Mouse (Mus musculus): ENCODE results near the gene Hbs1l. TPM values are rescaled to one million over a fixed set of nuclear protein-coding genes. Genes with fewer than 3 reads are reported as not detected.
A peak's percentile ranks its signal among the peaks of the same experiment; 100 is the strongest.

The Hbs1l gene
- total RNA-seq (2015; ENCODE audit: low replicate concordance): 42.3 and 66.0 TPM in 2 replicates
- total RNA-seq (2017; ENCODE audit: low replicate concordance): 69.5 and 91.7 TPM in 2 replicates

DNA sequence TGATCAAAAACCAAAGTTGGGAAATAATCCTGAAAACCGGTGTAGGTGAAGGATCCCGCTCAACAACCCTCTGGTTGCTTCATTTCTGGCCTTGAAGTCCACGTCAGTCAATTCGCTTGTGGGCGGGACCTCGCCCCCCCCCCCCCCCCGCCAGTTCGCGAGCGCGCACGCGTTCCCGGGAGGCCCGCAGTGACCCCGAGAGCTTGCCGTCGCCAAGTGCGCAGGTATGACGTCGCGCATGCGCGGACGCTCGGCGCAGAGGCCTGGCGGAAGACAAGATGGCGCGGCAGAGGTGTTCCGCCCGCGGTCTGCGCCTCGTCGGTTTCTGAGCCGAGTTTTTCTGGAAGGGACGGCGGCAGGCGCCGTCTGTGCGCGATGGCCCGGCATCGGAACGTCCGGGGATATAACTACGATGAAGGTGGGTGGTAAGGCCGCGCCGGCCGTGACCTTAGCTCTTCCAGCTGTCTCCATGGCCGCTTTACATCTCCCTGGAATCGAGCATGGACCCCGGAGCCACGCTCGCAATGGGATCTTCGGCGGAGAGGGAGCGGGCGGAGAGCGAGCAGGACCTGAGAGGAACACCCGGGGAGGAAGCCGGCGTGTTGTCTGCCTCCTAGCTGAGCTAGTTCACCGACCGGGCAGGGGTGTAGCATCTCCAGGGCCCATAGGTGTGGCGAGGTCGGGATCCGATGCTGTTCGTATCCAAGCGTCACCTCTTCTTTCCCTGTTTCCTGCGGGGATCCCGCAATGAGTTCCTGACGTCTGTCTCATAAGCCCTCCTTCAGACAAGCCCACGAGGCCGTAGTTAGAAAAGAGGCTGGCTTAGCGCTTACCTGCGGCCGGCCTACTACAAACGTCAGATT lies at the start of gene Hbs1l:
Gene Hbs1l, plus strand, starts transcription at position 221 of the 863 bp plus-strand sequence.
- ATAC-seq (replicated peaks; ENCODE audit: low FRiP score, poor library complexity, severe bottlenecking): peak; percentile 92

DNA sequence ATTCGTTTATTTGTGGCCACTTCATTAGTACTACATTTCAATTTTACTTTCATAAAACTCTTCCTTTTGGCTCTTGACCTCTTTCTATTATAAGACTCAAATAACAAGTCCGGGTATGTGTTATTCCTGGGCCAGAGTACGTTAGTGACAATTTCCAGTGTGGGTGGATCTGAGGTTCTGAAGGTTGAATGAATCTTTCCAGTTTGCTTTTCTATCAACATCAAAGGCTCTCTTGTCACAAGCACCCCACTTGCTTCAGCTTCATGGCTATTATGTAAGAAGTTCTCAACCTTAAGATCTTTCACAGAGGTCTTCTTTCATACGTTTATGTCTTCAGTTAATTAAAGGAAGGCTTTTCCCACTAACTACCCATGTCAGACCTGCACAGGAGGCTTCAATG lies 47.2 kb upstream of the Hbs1l start:
- no peak for ATAC-seq (replicated peaks; ENCODE audit: low FRiP score, poor library complexity, severe bottlenecking)

DNA sequence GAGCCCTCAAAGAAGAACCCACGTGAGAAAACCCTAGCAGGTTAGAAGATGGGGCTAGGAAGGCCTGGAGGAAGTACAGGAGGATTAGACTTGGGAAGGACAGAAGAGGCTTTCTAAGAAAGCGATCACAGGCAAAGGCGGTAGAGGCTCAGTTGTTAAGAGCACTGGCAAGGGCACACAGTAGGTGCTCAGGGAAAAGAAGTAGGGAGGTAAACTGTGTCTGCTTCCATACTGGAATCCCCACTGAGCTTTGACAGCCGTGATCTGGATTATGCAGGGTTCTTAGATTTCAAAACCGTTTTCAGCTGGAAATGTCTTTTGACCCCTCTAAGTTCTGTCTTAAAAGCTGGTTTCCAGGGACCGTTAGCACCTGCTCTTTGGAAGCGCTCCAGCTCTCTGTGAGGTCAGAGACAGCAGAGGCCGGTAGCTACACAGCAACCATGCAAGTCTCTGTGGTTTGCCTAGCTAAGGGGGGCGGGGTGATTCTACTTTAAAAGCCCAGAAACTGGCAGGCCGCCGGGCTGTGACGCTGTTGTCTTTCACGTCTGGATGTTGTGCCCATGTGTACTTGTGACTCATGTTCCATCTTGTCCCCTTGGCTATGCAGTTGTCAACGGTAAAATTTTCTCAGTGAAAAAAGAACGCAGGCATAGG lies 43.8 kb upstream of the Hbs1l start:
- ATAC-seq (replicated peaks; ENCODE audit: low FRiP score, poor library complexity, severe bottlenecking): peak; percentile 50; the same call in 1 of the 2 replicates

DNA sequence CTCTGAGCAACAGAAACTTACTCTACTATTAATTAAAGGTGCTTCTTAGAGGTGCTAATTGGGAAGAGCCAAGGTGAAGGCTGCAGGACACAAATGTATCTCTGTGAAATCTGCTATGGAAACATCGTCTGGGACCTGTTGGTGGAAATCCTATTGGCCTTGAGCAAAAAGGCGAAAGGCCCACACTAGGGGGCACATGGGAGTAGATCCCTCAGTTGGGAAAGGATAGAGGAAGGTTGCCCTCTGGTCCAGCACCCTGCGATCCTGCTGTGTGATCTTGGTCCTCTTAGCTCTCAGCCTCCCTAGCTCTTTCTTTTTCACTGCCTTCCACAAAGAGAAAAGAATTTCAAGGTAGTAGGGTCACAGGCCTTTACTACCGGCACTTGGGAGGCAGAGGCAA lies 43.0 kb upstream of the Hbs1l start:
- ATAC-seq (replicated peaks; ENCODE audit: low FRiP score, poor library complexity, severe bottlenecking): 0 out of 2 replicates have a peak, but pooled peaks have one; percentile 45

DNA sequence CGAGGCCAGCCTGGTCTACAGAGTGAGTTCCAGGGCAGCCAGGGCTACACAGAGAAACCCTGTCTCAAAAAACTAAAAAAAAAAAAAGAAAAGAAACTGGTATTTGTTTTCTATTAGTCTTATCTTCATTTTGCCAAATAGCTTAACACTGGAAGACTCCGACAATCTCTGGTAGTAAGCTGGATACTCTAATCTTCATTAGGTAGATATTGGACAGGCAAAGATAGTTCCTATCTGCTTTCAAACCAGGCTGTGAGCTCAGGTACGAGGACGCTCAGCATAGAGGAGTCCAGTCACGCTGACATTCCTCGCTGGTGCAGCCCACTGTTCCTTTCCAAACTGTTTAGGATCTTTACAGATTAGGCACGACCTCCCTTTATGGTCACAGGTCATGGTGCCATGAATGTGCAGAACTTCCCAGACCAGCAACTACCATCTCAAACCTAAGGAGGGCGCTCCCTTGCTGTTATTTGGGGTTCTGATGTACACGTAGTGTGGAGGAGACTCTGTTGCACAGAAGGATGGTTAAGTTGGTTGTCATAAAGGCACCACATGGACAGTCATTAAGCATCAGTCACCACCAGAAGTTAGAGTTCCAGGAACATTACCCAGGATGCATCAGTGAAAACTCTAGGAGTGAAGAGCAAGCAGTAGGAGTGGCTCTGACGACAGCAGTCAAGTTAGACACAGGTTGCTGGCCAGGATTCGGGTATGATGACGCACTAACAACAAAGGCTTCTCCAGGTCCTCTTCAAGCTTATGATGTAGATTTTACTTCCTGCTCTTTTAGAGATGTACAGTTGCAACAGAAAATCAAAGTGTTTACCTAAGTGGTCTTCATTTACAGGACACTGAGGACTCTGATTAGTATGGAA lies 41.3 kb upstream of the Hbs1l start:
- ATAC-seq (replicated peaks; ENCODE audit: low FRiP score, poor library complexity, severe bottlenecking): peak; percentile 62

DNA sequence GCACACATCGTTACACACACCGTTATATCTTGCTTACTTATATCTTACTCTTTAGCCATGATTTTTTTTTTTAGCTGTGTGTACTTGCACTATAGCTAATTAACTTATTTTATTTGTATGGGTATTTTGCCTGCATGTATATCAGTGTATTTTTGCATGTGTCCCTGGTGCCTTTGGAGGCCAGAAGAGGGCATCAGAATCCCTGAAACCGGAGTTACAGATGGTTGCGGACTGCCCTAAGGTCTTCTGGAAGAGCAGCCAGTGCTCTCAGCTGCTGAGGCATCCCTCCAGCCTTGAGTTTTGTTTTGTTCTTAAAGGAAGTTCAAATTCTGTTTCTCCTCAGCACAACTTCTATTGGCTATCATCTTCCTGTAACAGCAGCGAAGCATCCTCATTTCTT lies 38.5 kb upstream of the Hbs1l start:
- peak; percentile 55; the same call in 1 of the 2 replicates for ATAC-seq (replicated peaks; ENCODE audit: low FRiP score, poor library complexity, severe bottlenecking)

DNA sequence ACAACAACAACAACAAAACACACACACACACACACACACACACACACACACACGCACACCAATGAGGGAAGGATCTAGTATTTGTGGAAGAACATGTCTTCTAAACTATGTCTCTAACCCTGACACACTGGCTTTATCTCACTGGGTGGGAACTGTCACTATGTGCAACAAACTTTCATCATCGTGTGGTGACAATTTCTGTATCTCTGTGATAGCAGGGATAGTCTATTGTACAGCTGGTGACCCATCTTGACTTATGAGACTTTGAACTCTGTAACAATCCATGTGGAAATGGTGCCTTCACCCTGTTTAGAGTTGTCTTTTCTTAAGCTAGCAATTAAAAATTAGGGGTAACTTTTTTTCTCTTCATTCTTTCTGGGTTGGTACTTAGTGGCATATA lies 36.1 kb upstream of the Hbs1l start:
- ATAC-seq (replicated peaks; ENCODE audit: low FRiP score, poor library complexity, severe bottlenecking): peak; percentile 50

DNA sequence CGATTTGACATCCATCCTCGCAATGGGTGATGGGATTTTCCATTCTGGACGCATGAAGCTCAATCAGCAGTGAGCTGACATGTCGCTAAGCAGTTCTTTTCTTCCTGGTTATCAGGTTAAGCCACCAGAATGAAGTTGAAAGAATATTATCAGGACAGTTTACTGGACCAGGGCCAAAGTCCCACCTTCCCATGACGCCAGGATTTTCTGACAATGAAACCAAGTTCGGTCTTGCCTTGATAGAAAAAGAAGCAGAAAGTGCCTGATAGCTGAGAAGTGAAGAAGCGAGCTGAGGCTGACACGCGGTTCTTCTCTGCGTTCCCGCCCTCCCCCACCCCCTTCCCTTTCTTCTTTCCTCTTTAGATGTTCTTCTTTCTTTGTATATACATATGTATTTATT lies 30.6 kb upstream of the Hbs1l start:
- no peak for ATAC-seq (replicated peaks; ENCODE audit: low FRiP score, poor library complexity, severe bottlenecking)

DNA sequence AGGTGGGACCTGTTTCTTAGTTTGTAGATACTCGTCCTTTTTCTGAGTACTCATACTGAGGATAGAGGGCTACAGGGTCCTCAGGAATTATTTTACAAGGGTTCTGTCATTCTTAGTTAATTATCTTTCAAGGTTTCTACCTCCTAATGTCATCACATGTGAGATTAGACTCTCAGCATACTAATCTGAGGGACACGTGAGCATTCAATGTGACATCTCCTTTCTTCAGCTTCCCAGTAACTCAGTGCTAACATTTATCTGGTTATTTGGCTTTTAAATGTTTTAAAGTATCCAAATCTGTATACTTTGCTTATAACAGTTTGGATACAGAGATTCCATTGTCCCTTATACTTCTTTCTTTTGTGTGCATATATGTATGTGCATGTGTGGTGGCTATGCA lies 28.3 kb upstream of the Hbs1l start:
- ATAC-seq (replicated peaks; ENCODE audit: low FRiP score, poor library complexity, severe bottlenecking): no peak

DNA sequence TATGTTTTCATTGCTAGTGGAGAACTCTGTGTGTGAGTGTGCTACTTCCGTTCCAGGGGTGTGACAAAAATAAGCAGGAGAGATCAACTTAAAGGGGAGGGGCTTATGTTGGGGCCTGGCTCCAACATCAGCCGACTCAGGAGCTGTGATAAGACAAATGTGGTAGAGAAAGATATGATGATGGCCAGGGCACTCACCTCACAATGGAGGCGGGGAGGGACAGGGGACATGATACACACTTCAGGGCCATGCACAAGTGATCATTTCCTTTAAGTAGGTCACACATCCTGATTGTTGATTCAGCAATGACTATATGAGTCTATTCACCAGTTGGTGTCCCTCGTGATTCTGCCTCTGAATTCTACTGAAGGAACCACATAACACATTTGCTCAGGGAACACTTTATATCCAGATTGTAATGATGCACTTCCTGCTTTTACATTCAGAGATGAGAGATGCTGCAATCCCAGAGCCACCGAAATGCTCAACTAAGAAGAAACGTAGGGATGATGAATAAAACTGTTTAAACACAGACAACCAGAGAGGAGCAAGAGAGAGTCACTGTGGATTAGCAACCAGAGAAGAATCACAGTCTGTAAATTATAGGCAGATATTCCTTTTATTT lies 26.9 kb upstream of the Hbs1l start:
- ATAC-seq (replicated peaks; ENCODE audit: low FRiP score, poor library complexity, severe bottlenecking): peak; percentile 96

DNA sequence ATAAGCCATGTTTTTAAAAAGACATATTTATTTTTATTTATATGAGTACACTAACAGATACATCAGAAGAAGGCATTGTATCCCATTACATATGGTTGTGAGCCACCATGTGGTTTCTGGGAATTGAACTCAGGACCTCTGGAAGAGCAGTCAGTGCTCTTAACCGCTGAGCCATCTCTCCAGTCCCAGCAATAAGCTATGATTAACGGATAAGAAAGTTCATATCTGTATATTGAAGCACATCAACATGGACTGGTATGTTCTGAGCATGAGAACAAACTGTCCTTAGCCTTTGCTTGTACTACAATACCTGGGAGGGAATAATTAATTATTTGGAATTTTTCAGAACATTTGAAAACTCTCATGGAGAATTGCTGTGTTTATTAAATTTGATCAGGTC lies 25.9 kb upstream of the Hbs1l start:
- ATAC-seq (replicated peaks; ENCODE audit: low FRiP score, poor library complexity, severe bottlenecking): no peak

DNA sequence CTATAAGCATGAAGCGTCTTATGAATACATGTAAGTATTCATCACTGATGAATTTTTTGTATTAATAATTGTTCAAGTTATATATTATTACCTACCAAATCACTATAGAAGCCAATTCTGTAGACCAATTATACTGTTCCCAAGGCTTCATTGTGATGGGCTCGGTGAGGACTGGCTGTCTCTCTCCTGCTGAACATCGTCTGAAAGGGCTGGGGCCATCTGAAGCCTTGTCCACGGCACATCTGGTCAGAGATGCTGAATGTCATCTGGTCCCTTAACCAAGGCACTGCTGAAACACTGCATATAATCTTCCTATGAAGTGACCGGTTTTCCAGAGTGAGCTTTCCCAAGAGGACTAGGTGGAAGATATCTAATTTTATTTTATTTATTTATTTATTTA lies 24.9 kb upstream of the Hbs1l start:
- no peak for ATAC-seq (replicated peaks; ENCODE audit: low FRiP score, poor library complexity, severe bottlenecking)

DNA sequence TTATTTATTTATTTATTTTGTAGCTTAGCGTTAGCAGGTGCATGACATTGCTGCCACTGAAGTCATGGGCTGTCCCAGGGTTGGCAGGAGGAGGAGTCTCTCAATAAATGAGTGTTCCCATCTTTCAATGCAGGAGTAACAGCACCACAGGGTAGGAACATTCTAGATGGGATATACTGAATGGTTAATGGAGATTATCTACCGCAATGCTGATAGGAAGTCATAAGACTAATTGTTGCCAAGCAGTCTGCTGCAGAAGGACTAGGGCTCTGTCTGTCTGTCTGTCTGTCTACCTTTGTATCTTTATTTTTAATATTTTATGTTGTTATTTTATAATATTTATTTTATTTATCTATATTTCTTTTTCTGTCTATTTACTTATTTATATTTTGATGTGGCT lies 24.5 kb upstream of the Hbs1l start:
- ATAC-seq (replicated peaks; ENCODE audit: low FRiP score, poor library complexity, severe bottlenecking): no peak

DNA sequence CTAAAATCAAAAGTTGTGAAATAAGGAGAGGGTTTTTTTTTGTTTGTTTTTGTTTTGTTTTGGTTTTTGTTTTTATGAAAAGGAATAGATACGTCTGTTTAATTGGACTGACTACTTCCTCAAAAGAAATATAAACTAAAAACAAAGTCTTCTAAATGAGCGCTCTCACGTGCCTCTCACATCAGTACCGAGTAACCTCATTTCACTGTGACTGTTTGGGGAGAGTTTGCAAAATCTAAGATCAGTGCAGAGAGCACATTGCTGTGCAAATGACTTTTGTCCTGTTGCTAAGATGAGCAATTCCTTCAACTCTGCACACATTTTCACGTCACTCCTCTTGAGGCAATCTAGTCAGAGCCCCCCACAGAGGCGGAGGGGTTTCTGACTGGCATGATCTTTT lies 24.0 kb upstream of the Hbs1l start:
- ATAC-seq (replicated peaks; ENCODE audit: low FRiP score, poor library complexity, severe bottlenecking): no peak

DNA sequence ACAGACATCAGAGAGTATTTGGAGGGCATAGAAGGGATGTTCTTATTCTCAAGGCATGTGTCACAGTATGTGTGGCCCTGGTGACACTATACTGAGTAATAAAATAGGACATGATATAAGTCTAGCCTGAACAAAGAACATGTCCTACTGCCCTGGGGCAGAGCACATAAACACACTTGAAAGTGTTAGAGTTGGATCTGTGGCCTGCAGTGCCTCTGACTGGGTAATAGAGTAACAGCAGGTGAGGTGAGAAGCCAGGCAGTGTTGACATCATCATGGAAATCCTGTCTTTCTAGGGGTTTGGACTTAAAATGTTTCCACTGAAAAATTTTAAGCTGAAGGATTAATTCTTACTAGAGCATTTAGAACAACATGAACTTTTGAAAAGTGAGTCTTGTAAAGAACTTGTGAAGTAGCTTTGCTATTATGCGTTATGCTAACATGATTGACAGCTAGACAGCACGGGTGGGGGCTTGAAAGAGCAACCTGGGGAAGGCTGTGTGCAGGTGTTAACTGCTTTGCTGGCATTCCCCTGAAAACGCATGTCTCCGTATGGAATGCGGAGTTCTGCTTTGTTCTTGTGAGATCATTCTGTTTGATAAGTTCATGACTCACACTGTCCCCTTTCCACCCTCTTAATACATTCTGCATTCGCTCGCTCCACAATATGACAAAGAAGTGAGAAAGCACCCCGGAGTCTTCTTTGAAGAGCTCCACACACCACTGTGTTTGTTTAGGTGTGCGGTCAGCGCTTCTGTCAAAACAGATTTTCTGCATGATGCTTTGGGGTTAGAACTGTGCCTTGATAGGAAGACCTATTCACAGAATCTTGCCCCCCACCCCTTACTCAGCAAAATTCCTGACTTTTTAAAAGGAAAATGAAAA lies 8.3 kb upstream of the Hbs1l start:
- no peak; the same call in 1 of the 2 replicates for ATAC-seq (replicated peaks; ENCODE audit: low FRiP score, poor library complexity, severe bottlenecking)

DNA sequence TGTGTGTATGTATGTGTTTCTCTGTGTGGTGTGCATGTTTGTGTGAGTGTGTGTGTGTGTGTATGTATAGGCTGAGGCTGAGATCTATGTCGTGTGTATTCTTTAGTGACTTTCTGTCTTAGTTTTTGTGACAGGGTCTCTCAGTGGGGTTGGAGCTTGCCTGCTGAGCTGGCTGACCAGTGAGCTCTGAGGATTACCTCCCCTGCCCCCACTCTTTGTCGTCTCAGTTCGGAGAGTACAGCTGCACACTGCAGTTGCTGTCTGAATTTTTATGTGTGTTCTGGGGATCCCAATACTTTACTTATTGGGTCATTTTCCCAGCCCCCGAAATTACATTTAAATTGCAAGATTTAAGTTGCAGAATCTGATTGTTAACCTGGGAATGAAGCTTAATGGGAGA lies 4.6 kb upstream of the Hbs1l start:
- no peak for ATAC-seq (replicated peaks; ENCODE audit: low FRiP score, poor library complexity, severe bottlenecking)

DNA sequence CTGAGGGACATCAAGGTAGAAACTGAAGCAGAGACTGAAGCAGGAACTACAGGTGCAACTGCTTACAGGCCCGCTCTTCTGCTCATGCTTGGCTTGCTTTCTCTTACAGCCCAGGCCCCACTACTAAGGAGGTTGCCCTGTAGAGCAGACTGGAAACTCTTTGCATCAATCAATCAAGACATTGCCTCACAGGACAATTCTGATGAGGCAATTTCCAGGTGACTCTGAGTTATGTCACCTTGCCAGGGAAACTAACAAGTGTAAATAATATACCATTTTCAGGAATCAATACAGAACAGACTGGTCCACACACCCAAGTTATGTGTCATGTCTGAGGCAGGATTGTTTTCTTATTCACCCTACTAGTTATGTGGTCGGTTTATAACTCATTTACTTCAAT lies 1.6 kb upstream of the Hbs1l start:
- ATAC-seq (replicated peaks; ENCODE audit: low FRiP score, poor library complexity, severe bottlenecking): no peak

DNA sequence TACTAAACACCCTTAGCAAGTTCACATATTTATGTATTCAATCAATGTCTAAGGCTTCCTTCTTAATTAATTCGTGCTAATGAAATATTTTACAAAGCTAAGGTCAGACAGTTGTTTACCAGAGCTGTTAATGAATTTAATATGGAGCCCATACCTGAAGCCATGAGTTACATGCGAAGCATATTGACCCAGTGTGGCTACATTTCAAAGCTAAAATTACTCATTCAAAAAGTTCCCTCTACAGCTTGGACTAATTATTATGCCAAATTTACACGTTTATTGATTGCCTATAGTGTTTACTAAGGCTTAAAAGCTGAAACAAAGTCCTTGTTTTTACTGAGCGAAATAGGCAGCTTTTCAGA lies 401 bp upstream of the Hbs1l start:
- ATAC-seq (replicated peaks; ENCODE audit: low FRiP score, poor library complexity, severe bottlenecking): no peak

DNA sequence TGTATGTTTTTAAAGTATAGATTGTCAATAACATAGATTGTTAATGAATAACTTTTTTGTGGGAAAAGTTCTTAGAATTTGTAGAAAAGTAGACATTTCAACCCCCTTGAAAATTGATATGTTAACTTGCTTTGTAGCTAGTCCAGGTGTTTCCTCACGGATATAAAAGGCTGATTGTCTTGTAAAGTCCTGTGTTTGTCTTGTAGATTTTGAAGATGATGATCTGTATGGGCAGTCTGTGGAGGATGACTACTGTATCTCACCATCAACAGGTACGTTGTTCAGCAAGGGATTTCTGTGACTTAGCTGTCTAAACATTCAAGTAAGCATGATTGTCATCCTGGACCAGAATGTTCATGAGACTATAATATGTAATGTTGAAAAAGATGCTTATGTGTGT lies 3.2 kb downstream of the Hbs1l start:
- no peak for ATAC-seq (replicated peaks; ENCODE audit: low FRiP score, poor library complexity, severe bottlenecking)

Data from erythroblast, adult 5-6 weeks (primary cell).